Mouse (Mus musculus) hindbrain, postnatal 0 days (tissue): ENCODE results near the gene Ccdc89. TPM values are rescaled to one million over a fixed set of nuclear protein-coding genes. Genes with fewer than 3 reads are reported as not detected.

Experiments used
- ATAC-seq: fragments of 200-750 bp; cut with Nextera tagmentation; 2 replicates; pipeline ENCODE4 v1.8.0; 2017; ENCODE audit warnings: mild to moderate bottlenecking, moderate TSS enrichment, moderate library complexity
- DNase-seq: peaks from one replicate; pipeline ENCODE4 v3.0.0-alpha.2; 2015; ENCODE audit warnings: low spot score
- H3K27ac ChIP-seq: fragments of 300-500 bp; sonication (generic); 2 replicates; pipeline ENCODE4 v1.5.1; 2014; ENCODE audit warnings: mild to moderate bottlenecking
- H3K27me3 ChIP-seq: fragments of 300-500 bp; sonication (generic); 2 replicates; pipeline ENCODE4 v1.6.1; 2014; ENCODE audit warnings: low read length, mixed read lengths; ENCODE audit not compliant: insufficient read depth
- H3K36me3 ChIP-seq: fragments of 300-500 bp; sonication (generic); 2 replicates; pipeline ENCODE4 v1.6.1; 2014; ENCODE audit warnings: low read length, mixed read lengths; ENCODE audit not compliant: insufficient read depth
- H3K4me1 ChIP-seq: fragments of 300-500 bp; sonication (generic); 2 replicates; pipeline ENCODE4 v1.6.1; 2014; ENCODE audit warnings: antibody characterized with exemption, low read length, mixed read lengths; ENCODE audit not compliant: insufficient read depth
- H3K4me2 ChIP-seq: fragments of 300-500 bp; sonication (generic); 2 replicates; pipeline ENCODE4 v1.6.1; 2014; ENCODE audit warnings: low read depth, mild to moderate bottlenecking, low read length, moderate library complexity, mixed read lengths
- H3K4me3 ChIP-seq: fragments of 300-500 bp; sonication (generic); 2 replicates; pipeline ENCODE4 v1.5.1; 2014; ENCODE audit warnings: low read length
- H3K9ac ChIP-seq: fragments of 300-500 bp; sonication (generic); replicated peaks from 2 replicates; pipeline ENCODE4 v1.6.1; 2014; ENCODE audit warnings: mild to moderate bottlenecking, low read length, moderate library complexity, mixed read lengths
- H3K9me3 ChIP-seq: fragments of 300-500 bp; sonication (generic); 2 replicates; pipeline ENCODE4 v1.6.1; 2016; ENCODE audit warnings: low read length, mixed read lengths
- CTCF ChIP-seq: IDR thresholded peaks from 2 replicates; pipeline ENCODE4 v1.5.1; 2016; ENCODE audit warnings: antibody characterized with exemption, control low read depth, low read depth
- WGBS: fragments of 180-500 bp; shearing (Covaris S2); extraction: QIAGEN DNeasy Blood & Tissue Kit; methylation state at CpG from one replicate; pipeline ENCODE4 v1.1.7; 2014; 5-methylcytosine and 5-hydroxymethylcytosine counted together
- polyA plus RNA-seq: library from polyadenylated mRNA; unstranded; fragments of >200 nt; fragmentation: Nextera tagmentation; extraction: Ambion mirVana; gene quantifications from 2 replicates; pipeline ENCODE4 v1.2.1, GENCODE M21; 2015
- total RNA-seq: library from RNA; depleted of rRNA; stranded (reverse); fragments of >200 nt; gene quantifications from 2 replicates; pipeline ENCODE4 v1.2.3, GENCODE M21; 2014

The Ccdc89 gene
- total and polyA plus RNA-seq, 2 experiments from 2014 or later, result 0.89 TPM

DNA sequence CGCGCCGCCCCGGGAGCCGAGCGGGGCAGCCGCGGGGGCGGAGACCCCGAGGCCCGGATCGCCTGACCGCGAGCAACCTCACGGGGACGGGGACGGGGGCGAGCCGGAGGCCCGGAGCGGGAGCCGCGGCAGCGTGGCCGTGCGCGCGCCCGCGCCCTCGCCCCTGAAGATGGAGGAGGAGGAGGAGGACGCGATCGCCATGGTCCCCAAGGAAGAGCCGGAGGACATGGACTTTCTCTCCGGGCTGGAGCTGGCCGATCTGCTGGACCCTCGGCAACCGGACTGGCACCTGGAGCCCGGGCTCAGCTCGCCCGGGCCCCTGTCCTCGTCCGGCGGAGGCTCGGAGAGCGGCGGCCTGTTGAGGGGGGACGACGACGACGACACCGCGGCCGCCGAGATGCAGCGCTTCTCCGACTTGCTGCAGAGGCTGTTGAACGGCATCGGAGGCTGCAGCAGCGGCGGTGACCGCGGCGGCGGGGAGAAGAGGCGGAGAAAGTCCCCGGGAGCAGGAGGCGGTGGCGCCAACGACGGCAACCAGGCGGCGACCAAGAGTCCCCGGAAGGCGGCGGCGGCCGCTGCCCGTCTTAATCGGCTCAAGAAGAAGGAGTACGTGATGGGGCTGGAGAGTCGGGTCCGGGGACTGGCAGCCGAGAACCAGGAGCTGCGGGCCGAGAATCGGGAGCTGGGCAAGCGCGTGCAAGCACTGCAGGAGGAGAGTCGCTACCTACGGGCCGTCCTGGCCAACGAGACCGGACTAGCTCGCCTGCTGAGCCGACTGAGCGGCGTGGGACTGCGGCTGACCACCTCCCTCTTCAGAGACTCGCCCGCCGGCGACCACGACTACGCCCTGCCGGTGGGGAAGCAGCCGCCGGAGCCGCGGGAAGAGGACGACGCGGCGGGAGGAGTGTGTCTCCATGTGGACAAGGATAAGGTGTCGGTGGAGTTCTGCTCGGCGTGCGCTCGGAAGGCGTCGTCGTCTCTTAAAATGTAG, 17.0 kb downstream of the Ccdc89 start:
- DNase-seq (peak; percentile 81), ATAC-seq (peak; percentile 78)
- no peaks in the 10 kb centered on the region for H3K9me3 ChIP-seq
- H3K27me3 ChIP-seq, result no peaks in the 10 kb centered on the region
- H3K4me2 ChIP-seq, result peak overlapping the region; percentile 80
- peak overlapping the region; percentile 99 for H3K27ac ChIP-seq
- H3K36me3 ChIP-seq, result no peaks in the 10 kb centered on the region; the same call in 1 of the 2 replicates
- under 1% methylated on average over 102 of the region's 123 CpGs for WGBS
- TF ChIP-seq CTCF, result peak; percentile 50; the same call in 1 of the 2 replicates
- H3K4me3 ChIP-seq, result peak overlapping the region; percentile 90
- peak overlapping the region; percentile 98 for H3K9ac ChIP-seq
- H3K4me1 ChIP-seq, result no peaks in the 10 kb centered on the region

DNA sequence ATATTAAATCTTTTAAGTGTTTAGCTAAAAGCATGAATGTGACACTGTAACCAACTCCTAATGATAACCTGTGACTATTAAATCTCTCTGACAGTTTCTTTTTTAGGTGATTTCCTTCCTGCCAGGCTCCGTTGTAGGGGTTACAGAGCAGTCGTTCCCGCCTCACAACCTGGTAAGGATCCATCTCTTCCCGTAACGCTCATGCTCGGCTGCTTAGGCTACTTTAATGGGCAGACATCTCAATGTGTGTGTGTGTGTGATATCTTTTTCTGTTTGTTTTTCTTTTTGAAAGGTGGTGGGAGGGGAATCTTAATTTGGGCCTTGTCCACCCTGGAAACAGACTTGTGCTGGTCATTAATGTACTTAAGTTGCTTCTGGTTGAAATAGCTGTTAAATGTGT, 17.8 kb downstream of the Ccdc89 start:
- H3K27me3 ChIP-seq, result no peaks in the 10 kb centered on the region
- H3K27ac ChIP-seq, result peak overlapping the region; percentile 99
- H3K9ac ChIP-seq, result peak overlapping the region; percentile 98
- H3K4me1 ChIP-seq, result no peaks in the 10 kb centered on the region
- H3K9me3 ChIP-seq, result no peaks in the 10 kb centered on the region
- ATAC-seq, result no peak
- no peak for DNase-seq
- H3K4me2 ChIP-seq, result peak overlapping the region; percentile 80
- no peak for TF ChIP-seq CTCF
- WGBS, result 0% methylated on average over 6 of the region's 6 CpGs
- H3K36me3 ChIP-seq, result no peaks in the 10 kb centered on the region; the same call in 1 of the 2 replicates
- H3K4me3 ChIP-seq, result peak overlapping the region; percentile 90

- ATAC-seq (no peak), DNase-seq (no peak)
- peak overlapping the region; percentile 74 for H3K4me3 ChIP-seq
- H3K4me1 ChIP-seq, result no peaks in the 10 kb centered on the region
- H3K9ac ChIP-seq, result peak overlapping the region; percentile 66
- peak overlapping the region; percentile 94 for H3K27ac ChIP-seq
- H3K36me3 ChIP-seq, result 0 out of 2 replicates have a peak, but pooled peaks cover 14% of the 10 kb centered on the region
- H3K4me2 ChIP-seq, result peak overlapping the region; percentile 66
- H3K27me3 ChIP-seq, result no peaks in the 10 kb centered on the region
- TF ChIP-seq CTCF, result no peak
- WGBS, result 26% methylated on average over 7 of the region's 7 CpGs
- H3K9me3 ChIP-seq, result no peaks in the 10 kb centered on the region
These were observed 29.9 kb downstream of the Ccdc89 start for GRCm38 (mm10) chr7:90456149-90456844.

GRCm38 (mm10) chr7:90456845-90457468, 30.6 kb downstream of the Ccdc89 start, which contains the start of gene Tmem126a:
Gene Tmem126a, minus strand, starts transcription at chr7:90457229.
- peak; percentile 71 for TF ChIP-seq CTCF
- H3K4me2 ChIP-seq, result peak within 1 kb of the TSS; percentile 66
- H3K27me3 ChIP-seq, result no peaks in the 10 kb centered on the region
- peak within 1 kb of the TSS; percentile 66 for H3K9ac ChIP-seq
- H3K9me3 ChIP-seq, result no peaks in the 10 kb centered on the region
- 0 out of 2 replicates have a peak, but pooled peaks cover 12% of the 10 kb centered on the region for H3K36me3 ChIP-seq
- DNase-seq, result peak; percentile 94
- peak within 1 kb of the TSS; percentile 74 for H3K4me3 ChIP-seq
- peak within 1 kb of the TSS; percentile 94 for H3K27ac ChIP-seq
- ATAC-seq, result peak; percentile 99
- H3K4me1 ChIP-seq, result no peaks in the 10 kb centered on the region
- WGBS, result under 1% methylated on average over 41 of the region's 41 CpGs

- TF ChIP-seq CTCF, result peak; percentile 39
- peak overlapping the region; percentile 94 for H3K27ac ChIP-seq
- WGBS, result 10% methylated on average over 10 of the region's 10 CpGs
- peak overlapping the region; percentile 66 for H3K9ac ChIP-seq
- peak overlapping the region; percentile 74 for H3K4me3 ChIP-seq
- peak; percentile 39 for ATAC-seq
- H3K4me1 ChIP-seq, result no peaks in the 10 kb centered on the region
- H3K9me3 ChIP-seq, result no peaks in the 10 kb centered on the region
- H3K36me3 ChIP-seq, result 0 out of 2 replicates have a peak, but pooled peaks cover 9% of the 10 kb centered on the region
- H3K4me2 ChIP-seq, result peak overlapping the region; percentile 66
- no peaks in the 10 kb centered on the region for H3K27me3 ChIP-seq
- peak; percentile 65 for DNase-seq
These were observed 31.1 kb downstream of the Ccdc89 start for GRCm38 (mm10) chr7:90457517-90457916.

DNA sequence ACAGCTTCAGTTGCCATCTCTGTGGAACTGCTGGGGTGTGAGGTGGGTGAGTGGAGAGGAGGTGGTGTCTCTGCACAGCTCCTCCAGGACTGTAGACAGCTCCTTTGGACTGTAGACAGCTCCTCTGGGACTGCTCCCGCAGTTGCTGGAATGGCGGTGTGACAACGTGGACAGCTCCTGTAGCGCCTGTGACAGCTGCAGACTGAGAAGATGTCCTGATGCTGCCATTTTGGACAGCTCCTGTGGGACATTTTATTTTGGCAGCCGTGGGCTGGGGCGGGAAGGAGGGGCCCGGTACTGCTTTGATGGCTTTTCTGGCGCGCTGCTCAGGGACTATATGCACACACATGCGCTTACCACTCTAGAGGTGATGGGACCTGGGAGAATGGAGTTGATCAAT, 34.0 kb downstream of the Ccdc89 start:
- DNase-seq, result no peak
- H3K27ac ChIP-seq, result no peak overlapping the region
- H3K4me3 ChIP-seq, result no peak overlapping the region
- no peaks in the 10 kb centered on the region for H3K27me3 ChIP-seq
- no peak overlapping the region for H3K9ac ChIP-seq
- WGBS, result 54% methylated on average over 10 of the region's 10 CpGs
- ATAC-seq, result no peak
- no peaks in the 10 kb centered on the region for H3K9me3 ChIP-seq
- H3K36me3 ChIP-seq, result no peaks in the 10 kb centered on the region
- TF ChIP-seq CTCF, result no peak
- H3K4me2 ChIP-seq, result no peak overlapping the region
- no peaks in the 10 kb centered on the region for H3K4me1 ChIP-seq
